Mouse (Mus musculus) liver, embryonic 13.5 days (tissue): ENCODE results near the gene Chchd10. TPM values are rescaled to one million over a fixed set of nuclear protein-coding genes. Genes with fewer than 3 reads are reported as not detected.
A peak's percentile ranks its signal among the peaks of the same experiment; 100 is the strongest.

Source experiments
- ATAC-seq: fragments of 200-750 bp; cut with Nextera tagmentation; 2 replicates; pipeline ENCODE4 v1.8.0; 2017; ENCODE audit warnings: low read depth, mild to moderate bottlenecking, moderate number of reproducible peaks, moderate library complexity
- DNase-seq: peaks from one replicate; pipeline ENCODE4 v3.0.0; 2022
- H3K27ac ChIP-seq: fragments of 300-500 bp; sonication (generic); 2 replicates; pipeline ENCODE4 v1.5.1; 2015; ENCODE audit warnings: moderate library complexity, mild to moderate bottlenecking, inconsistent platforms
- H3K27me3 ChIP-seq: fragments of 300-500 bp; sonication (generic); 2 replicates; pipeline ENCODE4 v1.6.1; 2015; ENCODE audit warnings: mild to moderate bottlenecking, inconsistent platforms
- H3K36me3 ChIP-seq: fragments of 300-500 bp; sonication (generic); 2 replicates; pipeline ENCODE4 v1.6.1; 2015; ENCODE audit warnings: mild to moderate bottlenecking, inconsistent platforms
- H3K4me1 ChIP-seq: fragments of 300-500 bp; sonication (generic); replicated peaks from 2 replicates; pipeline ENCODE4 v1.6.1; 2015; ENCODE audit warnings: inconsistent platforms
- H3K4me2 ChIP-seq: fragments of 300-500 bp; sonication (generic); 2 replicates; pipeline ENCODE4 v1.6.1; 2015; ENCODE audit warnings: inconsistent platforms, mild to moderate bottlenecking, moderate library complexity
- H3K4me3 ChIP-seq: fragments of 300-500 bp; sonication (generic); replicated peaks from 2 replicates; pipeline ENCODE4 v1.5.1; 2015; ENCODE audit warnings: mild to moderate bottlenecking, inconsistent platforms
- H3K9ac ChIP-seq: fragments of 300-500 bp; sonication (generic); 2 replicates; pipeline ENCODE4 v1.6.1; 2015; ENCODE audit warnings: mild to moderate bottlenecking, inconsistent platforms
- H3K9me3 ChIP-seq: fragments of 300-500 bp; sonication (generic); replicated peaks from 2 replicates; pipeline ENCODE4 v1.6.1; 2016; ENCODE audit warnings: inconsistent platforms
- WGBS: fragments of 180-500 bp; shearing (Covaris S2); methylation state at CpG from one replicate; pipeline ENCODE4 v1.1.7; 2015; ENCODE audit not compliant: insufficient replicate concordance; 5-methylcytosine and 5-hydroxymethylcytosine counted together
- polyA plus RNA-seq: library from polyadenylated mRNA; unstranded; fragments of >200 nt; fragmentation: Nextera tagmentation; extraction: Ambion mirVana; gene quantifications from 2 replicates; pipeline ENCODE4 v1.2.1, GENCODE M21; 2015

Chchd10 gene
- polyA plus RNA-seq, 1 experiment from 2014 or later = 110 TPM

DNA sequence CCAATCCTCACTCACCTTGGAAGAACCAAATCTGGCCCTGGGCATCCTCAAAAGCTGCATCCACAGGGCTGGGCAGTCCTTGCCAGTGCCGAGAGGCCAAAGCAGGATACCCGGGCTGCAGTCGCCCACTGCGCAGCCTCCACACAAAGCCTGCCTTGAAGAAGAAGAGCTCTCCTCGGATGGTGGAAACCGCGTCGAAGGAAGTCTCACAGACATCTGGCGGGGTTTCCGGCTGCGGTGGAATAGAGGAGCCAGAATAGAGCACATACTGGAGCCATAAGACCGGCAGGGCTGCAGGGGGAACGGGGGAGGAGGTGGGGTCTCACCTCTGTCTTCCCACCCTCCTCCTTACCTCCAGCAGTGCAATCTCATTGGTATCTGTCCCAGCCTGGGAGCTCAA, 6.5 kb upstream of the Chchd10 start:
- Histone ChIP-seq H3K4me2 (no peak overlapping the region), H3K4me3 (no peak overlapping the region), H3K9ac (no peak overlapping the region), H3K27me3 (peaks cover 61% of the 10 kb centered on the region), H3K4me1 (peaks cover 26% of the 10 kb centered on the region), H3K9me3 (no peaks in the 10 kb centered on the region), H3K27ac (no peak overlapping the region), H3K36me3 (no peaks in the 10 kb centered on the region)
- ATAC-seq = no peak
- WGBS = 43% methylated on average over 13 of the region's 13 CpGs
- no peak for DNase-seq

DNA sequence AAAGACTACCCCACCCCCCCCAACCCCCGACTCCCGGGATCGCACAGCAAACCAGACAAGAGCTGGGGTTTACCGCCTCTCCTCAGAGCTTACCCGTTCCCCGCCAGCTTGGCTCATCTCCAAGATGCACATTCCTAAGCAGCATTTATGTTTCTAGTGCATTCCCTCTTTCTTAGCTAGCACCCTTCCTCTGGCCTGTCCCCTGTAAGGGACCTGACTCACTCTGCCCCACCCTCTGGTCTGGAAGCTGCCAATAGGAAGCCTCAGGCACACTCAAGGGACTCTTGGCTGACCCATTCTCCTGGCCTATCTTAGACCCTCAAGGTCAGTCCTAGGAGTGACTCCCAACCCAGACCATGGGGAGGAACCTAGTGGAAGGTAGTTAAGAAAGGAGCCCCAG, 2.6 kb upstream of the Chchd10 start:
- 33% methylated on average over 6 of the region's 6 CpGs for WGBS
- DNase-seq = no peak
- no peak overlapping the region; the same call in 1 of the 2 replicates for H3K4me2 ChIP-seq
- peaks cover 35% of the 10 kb centered on the region for H3K4me1 ChIP-seq
- H3K9ac ChIP-seq = no peak overlapping the region
- no peak overlapping the region for H3K27ac ChIP-seq
- no peak for ATAC-seq
- H3K9me3 ChIP-seq = no peaks in the 10 kb centered on the region
- no peaks in the 10 kb centered on the region for H3K36me3 ChIP-seq
- peaks cover 87% of the 10 kb centered on the region for H3K27me3 ChIP-seq
- H3K4me3 ChIP-seq = no peak overlapping the region

DNA sequence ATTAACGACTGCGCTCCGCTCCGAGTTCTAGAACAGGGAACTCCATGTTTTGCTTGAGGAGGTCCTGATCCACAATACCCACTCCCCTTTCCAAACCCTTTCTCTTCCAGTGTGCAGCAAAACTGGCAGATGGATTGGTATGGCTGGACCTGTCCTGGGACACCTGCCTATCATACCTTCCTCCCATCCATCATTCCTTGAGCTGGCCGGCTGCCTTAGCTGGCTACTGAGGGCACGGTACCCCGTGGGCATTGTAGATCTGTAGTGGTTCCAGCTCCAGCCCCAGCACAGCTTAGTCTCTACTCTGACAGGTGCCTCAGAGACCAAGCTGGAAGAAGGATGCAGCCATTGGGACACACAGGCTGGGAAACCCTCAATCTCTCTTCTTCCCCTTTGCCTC, 1.6 kb upstream of the Chchd10 start:
- H3K4me3 ChIP-seq = no peak overlapping the region
- peak overlapping the region; percentile 64; the same call in 1 of the 2 replicates for H3K9ac ChIP-seq
- no peak overlapping the region for H3K27ac ChIP-seq
- H3K4me1 ChIP-seq = peaks cover 43% of the 10 kb centered on the region
- WGBS = 27% methylated on average over 7 of the region's 7 CpGs
- H3K9me3 ChIP-seq = no peaks in the 10 kb centered on the region
- H3K27me3 ChIP-seq = peaks cover 78% of the 10 kb centered on the region
- no peak overlapping the region for H3K4me2 ChIP-seq
- no peaks in the 10 kb centered on the region for H3K36me3 ChIP-seq
- no peak for ATAC-seq
- DNase-seq = no peak

DNA sequence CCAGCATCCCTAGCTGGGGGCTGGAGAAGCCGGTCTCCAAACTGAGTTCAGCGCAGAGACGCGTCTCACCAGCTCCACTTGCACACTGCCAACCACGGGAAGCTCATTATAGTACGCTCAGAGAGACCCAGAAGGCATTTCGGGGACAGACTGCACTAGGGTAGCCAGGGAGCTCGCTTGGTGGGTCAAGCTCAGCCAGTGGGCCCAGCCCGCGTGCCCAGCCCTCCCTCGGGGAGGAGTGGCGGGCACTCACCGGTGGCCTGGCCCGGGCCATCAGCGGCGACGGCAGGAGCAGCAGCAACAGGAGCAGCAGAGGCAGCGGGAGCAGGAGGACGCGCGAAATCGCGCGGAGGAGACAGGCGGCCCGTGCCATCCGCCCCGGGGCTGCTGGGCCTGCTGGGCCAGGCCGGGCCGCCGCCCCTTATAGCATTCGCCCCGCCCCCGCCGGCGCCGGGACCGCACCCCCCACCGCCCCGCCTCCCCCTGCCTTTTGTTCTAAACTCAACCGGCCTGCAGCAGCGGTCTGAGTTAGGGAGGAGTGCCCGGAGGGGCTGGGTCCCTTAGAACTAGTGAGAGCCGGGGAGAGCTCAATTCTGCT, 750 bp upstream of the Chchd10 start:
- Histone ChIP-seq H3K9ac (peak overlapping the region; percentile 64), H3K27me3 (peaks cover 72% of the 10 kb centered on the region), H3K36me3 (peaks cover 4% of the 10 kb centered on the region), H3K9me3 (no peaks in the 10 kb centered on the region), H3K4me1 (peaks cover 52% of the 10 kb centered on the region), H3K4me2 (peak overlapping the region; percentile 79), H3K27ac (no peak overlapping the region), H3K4me3 (peak overlapping the region; percentile 57)
- peak; percentile 33 for ATAC-seq
- no peak for DNase-seq
- WGBS = 3% methylated on average over 44 of the region's 44 CpGs

DNA sequence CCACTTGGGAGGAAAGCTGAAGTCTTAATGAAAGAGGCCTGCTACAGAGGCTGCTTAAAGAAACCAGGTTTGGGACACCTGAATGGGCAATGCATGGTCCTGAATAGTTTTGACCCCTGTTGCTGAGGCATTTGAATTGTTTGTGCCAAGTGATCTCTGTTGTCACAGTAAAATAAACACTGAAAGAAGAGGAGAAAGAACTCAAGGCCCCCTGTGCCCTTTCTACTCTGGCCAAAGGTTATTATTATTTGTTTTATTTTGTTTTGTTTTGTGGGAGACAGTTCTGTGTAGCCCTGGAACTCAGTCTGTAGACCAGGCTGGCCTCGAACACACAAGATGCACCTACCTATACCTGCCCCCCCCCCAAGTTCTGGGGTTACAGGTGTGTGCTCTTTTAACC, 2.1 kb downstream of the Chchd10 start:
- Histone ChIP-seq H3K4me3 (peak overlapping the region; percentile 80; the same call in 1 of the 2 replicates), H3K27ac (peak overlapping the region; percentile 51), H3K36me3 (peaks cover 16% of the 10 kb centered on the region), H3K4me1 (peaks cover 76% of the 10 kb centered on the region), H3K4me2 (peak overlapping the region; percentile 94), H3K27me3 (peaks cover 44% of the 10 kb centered on the region), H3K9ac (0 out of 2 replicates have a peak overlapping the region, but pooled peaks have one; percentile 88), H3K9me3 (no peaks in the 10 kb centered on the region)
- ATAC-seq (no peak), DNase-seq (no peak)
- 44% methylated on average over 1 of the region's 1 CpGs for WGBS

DNA sequence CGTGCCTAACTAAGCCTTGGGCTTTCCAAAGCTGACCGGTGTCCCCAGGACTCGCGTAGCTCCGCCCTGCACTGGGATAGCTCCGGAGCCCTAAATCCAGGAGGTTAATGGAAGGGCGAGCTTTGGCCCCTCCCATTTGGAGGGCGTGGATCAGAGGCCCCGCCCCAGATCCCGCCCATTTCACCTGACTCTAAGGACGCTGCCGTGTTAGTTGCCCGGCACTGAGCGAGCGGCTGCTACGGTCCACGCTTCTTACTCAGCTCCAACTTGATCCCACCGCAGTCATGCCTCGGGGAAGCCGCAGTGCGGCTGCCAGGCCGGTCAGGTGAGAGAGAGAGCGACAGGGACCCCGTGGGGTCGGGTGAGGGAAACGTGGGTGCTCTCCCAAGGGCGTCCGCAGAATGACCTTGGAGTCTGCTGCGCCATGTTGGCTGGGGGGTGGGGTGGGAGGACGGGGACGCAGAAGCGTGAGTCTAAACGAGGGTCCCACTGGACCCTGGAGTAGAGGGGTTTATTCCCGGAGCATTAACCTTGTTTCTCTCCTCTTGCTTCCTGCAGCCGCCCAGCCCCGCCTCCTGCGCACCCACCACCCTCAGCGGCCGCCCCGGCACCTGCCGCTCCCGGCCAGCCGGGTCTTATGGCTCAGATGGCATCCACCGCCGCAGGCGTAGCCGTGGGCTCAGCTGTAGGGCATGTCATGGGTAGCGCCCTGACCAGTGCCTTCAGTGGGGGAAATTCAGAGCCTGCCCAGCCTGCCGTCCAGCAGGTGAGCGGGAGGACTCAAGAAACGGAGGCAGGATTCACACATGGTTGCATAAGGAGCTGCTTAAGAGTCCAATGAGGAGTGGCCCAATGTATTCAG, 3.0 kb downstream of the Chchd10 start, which contains the start of gene Mmp11:
Gene Mmp11 (minus strand): TSS at position 817 of the 862 bp plus-strand sequence.
- peaks cover 81% of the 10 kb centered on the region for H3K4me1 ChIP-seq
- peak; percentile 74 for ATAC-seq
- 2% methylated on average over 51 of the region's 51 CpGs for WGBS

DNA sequence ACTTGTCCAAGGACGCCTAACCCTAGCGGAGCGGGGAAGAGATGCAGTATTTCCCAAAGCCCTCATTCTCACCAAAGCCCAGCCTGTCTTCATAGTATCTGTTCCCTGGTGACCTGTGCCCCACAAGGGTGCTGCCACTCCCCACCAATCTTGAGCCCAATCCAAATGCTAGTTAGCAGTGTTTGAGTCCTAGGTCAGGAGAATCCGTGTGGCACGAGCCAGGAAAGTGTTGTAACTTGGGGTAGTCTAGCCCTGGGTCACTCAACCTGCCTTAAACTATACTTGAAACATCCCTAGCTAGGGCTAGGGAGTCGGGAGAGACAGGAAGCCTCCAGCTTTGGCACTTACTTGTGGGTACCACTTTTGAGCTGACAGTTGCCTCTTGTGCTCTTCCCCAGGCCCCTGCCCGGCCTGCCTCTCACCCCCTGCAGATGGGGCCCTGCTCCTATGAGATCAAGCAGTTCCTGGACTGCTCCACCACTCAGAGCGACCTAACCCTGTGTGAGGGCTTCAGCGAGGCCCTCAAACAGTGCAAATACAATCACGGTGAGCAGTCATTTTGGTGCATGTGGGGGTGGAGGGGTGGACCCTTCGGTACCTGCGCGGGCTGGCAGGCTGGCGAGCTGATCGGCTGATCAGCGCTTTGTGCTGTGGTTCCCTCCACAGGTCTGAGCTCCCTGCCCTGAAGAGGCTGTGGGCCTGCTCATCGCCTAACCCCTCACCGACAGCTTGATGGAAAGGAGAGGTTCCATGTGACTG, 4.2 kb downstream of the Chchd10 start:
- Histone ChIP-seq H3K9ac (peak overlapping the region; percentile 88), H3K27me3 (peaks cover 25% of the 10 kb centered on the region), H3K36me3 (peaks cover 16% of the 10 kb centered on the region), H3K9me3 (no peaks in the 10 kb centered on the region), H3K4me3 (peak overlapping the region; percentile 80), H3K4me2 (peak overlapping the region; percentile 94), H3K4me1 (peaks cover 74% of the 10 kb centered on the region), H3K27ac (peak overlapping the region; percentile 95)
- 62% methylated on average over 18 of the region's 18 CpGs for WGBS
- ATAC-seq (no peak), DNase-seq (no peak)

More for the DNA sequence above, 3.0 kb downstream of the Chchd10 start, which contains the start of gene Mmp11:
- H3K9ac ChIP-seq = peak within 1 kb of the TSS; percentile 88
- peak within 1 kb of the TSS; percentile 94 for H3K4me2 ChIP-seq
- H3K36me3 ChIP-seq = peaks cover 16% of the 10 kb centered on the region
- H3K4me3 ChIP-seq = peak within 1 kb of the TSS; percentile 80
- peak within 1 kb of the TSS; percentile 95 for H3K27ac ChIP-seq
- no peaks in the 10 kb centered on the region for H3K9me3 ChIP-seq
- peak; percentile 69 for DNase-seq
- peaks cover 34% of the 10 kb centered on the region for H3K27me3 ChIP-seq

DNA sequence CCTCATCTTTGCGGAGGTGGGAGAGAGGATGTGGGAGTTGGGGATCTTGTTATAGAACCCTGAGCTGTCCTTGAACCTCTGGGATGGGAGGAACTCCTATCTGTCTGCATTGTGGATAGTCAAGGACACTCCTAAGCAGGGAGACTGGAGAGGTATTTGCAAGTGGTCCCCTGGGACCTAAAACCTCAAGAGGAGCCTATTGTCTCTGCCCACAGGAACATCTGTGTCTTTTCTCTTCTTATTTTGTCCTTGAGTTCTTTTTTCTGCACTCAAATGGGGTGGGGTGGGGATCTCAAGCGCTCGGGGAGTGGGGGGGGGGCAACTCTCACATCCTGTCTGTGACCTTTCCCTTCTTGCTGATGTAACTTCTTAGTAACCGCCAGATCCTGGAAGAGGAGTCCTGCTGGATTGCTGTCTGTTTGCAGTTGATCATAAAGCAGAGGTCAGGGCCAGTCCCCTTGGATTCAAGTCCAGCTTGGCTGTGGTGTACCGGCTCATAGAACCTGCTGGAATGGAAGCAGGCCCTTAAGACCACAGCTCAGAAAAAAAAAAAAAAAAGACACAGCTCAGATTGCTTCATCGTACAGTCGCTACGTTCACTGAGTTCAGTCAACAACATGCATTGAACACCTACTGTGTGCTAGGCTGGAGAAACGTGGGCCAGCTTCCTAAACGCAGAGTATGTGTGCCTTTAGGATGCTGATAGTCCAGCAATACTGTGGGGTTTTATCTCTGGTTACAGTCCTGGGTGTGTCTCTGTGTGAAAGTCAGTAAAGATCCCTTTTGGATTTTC, 5.1 kb downstream of the Chchd10 start:
- Histone ChIP-seq H3K4me2 (peak overlapping the region; percentile 94), H3K27me3 (peaks cover 16% of the 10 kb centered on the region), H3K4me1 (peaks cover 65% of the 10 kb centered on the region), H3K27ac (peak overlapping the region; percentile 95), H3K9me3 (no peaks in the 10 kb centered on the region), H3K36me3 (peaks cover 16% of the 10 kb centered on the region), H3K4me3 (peak overlapping the region; percentile 80), H3K9ac (peak overlapping the region; percentile 88)
- DNase-seq (no peak), ATAC-seq (peak; percentile 74)
- 43% methylated on average over 10 of the region's 10 CpGs for WGBS

DNA sequence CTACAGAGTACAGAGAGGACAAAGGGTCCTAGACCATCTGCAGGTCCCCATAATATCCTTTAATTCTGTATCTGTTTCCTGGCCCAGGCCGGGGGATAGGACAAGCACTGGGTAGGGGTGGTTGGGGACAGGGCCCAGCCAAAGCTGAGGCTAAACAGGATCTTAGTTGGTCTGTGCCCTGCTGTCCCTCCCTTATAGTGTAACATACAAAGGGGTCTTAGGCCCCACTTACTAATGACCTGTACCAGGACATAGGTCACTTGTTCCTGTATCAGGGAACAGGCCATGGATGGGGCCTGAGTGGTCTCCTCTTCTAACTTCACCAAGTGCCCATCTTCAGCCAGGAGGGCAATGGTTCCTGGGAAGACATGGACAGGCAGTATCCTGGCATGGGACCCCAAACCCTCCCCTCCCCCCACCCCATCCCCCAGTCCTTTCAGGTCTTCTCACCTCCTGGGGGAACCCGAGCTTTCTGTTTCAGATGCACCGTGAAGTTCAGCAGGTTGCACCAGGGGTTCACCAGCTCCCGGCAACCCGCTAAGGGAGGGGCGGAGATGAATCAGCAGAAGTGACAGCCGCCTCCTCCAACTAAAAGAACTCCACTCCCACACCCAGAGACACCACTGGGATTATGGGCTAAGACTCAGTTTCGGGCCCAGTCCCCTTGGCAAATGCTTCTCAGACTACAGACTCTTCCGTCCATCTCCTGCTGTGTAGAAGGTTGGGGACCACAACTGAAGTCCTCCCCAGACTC, 6.7 kb downstream of the Chchd10 start:
- Histone ChIP-seq H3K27ac (peak overlapping the region; percentile 95), H3K36me3 (peaks cover 16% of the 10 kb centered on the region), H3K9ac (peak overlapping the region; percentile 85), H3K27me3 (peaks cover 4% of the 10 kb centered on the region), H3K9me3 (no peaks in the 10 kb centered on the region), H3K4me1 (peaks cover 70% of the 10 kb centered on the region), H3K4me3 (peak overlapping the region; percentile 80), H3K4me2 (peak overlapping the region; percentile 94)
- WGBS = 28% methylated on average over 9 of the region's 9 CpGs
- peak; percentile 80 for ATAC-seq
- DNase-seq = peak; percentile 77

DNA sequence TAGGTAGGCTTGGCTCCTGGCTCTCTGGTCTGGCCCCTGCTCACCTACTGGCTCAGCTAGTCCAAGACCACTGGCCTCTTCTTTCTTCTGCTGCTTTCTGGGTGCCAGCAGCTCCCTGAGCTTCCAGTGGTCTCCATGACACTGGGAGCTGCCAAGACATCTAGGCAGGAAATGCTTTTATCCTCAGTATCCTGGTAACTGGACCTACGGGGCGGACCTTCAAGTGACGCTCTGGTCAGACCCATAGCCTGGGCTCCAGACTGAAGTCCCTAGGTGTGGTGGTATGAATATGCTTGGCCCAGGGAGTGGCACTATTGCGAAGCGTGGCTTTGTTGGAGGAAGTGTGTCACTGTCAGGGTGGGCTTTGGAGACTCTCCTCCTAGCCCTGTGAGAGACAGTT, 7.6 kb downstream of the Chchd10 start, which contains the start of gene Gm867:
Gene Gm867 (minus strand): TSS at position 153 of the 400 bp plus-strand sequence.
- no peak for ATAC-seq
- Histone ChIP-seq H3K27me3 (peaks cover 3% of the 10 kb centered on the region), H3K4me3 (peak within 1 kb of the TSS; percentile 80), H3K36me3 (peaks cover 16% of the 10 kb centered on the region), H3K27ac (peak within 1 kb of the TSS; percentile 95), H3K9me3 (no peaks in the 10 kb centered on the region), H3K4me2 (peak within 1 kb of the TSS; percentile 94), H3K9ac (peak within 1 kb of the TSS; percentile 85), H3K4me1 (peaks cover 62% of the 10 kb centered on the region)
- no peak for DNase-seq
- WGBS = 77% methylated on average over 5 of the region's 5 CpGs
